Mouse (Mus musculus): ENCODE data around the gene Tmprss7. TPM values are rescaled to one million over a fixed set of nuclear protein-coding genes. Genes with fewer than 3 reads are reported as not detected.

Gene Tmprss7
- total RNA-seq (2022) = 1 to 10 TPM; 1.3 to 2.5 (median 1.6) TPM

GRCm38 (mm10) chr16:45693558-45693957, at the start of gene Tmprss7:
Gene Tmprss7, minus strand, starts transcription at chr16:45693658.
- no peak for DNase-seq (ENCODE audit: low spot score in 2 of 2)

- peak; percentile 93 for DNase-seq (ENCODE audit: low spot score in 2 of 2)
These were observed 49.4 kb upstream of the Tmprss7 start, which contains the start of gene Abhd10 for GRCm38 (mm10) chr16:45742615-45743476. Gene Abhd10, minus strand, starts transcription at chr16:45742955.

DNA sequence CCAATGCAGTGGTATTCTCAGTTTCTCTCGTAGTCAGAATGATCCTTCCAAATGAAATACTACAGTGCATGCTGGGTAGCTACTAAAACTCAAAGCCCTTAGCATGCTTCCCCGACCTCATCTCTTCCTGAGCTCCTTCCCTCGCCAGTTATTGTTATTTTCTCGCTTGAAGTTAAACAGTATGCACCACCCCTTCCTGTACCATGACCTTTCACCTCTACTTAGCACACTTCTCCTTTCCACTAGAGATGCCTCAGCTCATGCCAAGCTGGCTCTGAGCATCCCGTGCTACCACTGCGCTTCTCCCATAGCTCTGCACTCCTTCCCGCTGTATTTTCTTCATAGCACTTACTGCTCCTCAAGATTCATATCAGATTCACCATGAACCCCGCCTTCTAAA, 44.4 kb upstream of the Tmprss7 start:
- no peak for DNase-seq (ENCODE audit: low spot score in 2 of 2)

DNA sequence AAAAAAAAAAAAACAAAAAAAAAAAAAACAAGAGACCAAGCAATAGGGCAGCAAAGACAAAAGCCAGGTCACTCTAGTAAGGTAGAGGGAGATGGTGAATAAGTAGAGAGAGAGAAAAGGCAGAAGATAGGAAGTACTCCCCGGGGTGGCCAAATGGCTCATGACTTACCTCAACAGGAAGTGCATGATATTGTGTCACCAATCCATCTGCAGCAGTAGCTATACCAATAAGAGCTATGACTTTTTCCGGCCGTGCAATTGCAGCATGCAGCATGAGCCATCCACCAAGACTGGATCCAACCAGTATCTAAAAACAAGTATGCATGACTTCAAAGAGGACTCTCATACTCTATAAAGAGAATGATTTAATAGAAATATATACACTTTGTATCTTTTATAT, 43.3 kb upstream of the Tmprss7 start:
- DNase-seq (ENCODE audit: low spot score in 2 of 2) = no peak

- DNase-seq (ENCODE audit: low spot score in 2 of 2) = no peak
These were observed 35.7 kb upstream of the Tmprss7 start for GRCm38 (mm10) chr16:45729163-45729562.

DNA sequence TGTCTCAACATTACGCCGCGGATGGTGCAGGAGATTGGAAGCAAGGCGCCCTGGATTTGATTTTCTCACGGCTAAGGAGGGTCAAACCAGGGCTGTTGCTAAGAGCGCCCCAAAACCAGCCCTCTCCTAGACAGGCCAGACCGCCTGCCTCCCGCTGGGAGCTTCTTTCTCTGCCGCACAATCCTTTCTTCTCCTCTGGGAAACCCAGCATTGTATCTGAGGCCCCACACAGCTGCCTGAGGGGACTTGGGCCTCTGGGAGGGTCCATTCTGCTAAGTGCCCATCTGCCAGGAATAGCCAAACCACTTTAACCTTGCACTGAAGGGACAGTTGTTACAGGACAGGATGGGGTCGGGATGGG, 31.3 kb upstream of the Tmprss7 start:
- DNase-seq (ENCODE audit: low spot score in 2 of 2) = peak in 1 of 2 experiments; percentile 70

- peak; percentile 76 for DNase-seq (ENCODE audit: low spot score in 2 of 2)
These were observed 30.7 kb upstream of the Tmprss7 start, which contains the start of gene Tagln3 for GRCm38 (mm10) chr16:45724061-45724741. Gene Tagln3, minus strand, starts transcription at chr16:45724608.

GRCm38 (mm10) chr16:45723172-45723901, 29.9 kb upstream of the Tmprss7 start:
- DNase-seq (ENCODE audit: low spot score in 2 of 2) = peak in 1 of 2 experiments; percentile 35

DNA sequence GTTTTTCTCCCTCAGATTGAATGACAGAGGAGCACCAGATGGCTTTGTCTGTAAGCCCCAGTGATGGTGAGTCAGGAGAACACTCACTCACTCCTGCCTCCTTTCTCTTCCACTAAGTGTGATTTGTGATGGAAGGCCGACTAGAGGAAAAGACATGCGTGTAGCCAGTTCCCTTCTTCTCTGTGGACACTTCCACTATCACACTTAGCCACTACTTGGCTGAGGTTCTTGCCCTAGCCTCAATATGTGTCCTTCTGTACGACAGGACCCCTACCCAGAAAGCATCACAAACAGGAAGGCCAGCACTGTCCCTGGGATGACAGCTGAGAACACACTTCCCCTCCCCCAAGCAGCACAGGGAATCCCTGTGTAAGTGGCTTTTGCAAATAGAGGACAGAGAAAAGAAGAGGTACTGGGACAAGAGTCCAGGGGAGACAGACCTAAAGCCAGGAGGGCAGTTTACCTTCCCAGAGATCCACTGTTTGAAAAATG, 29.0 kb upstream of the Tmprss7 start:
- peak in 1 of 2 experiments; percentile 51 for DNase-seq (ENCODE audit: low spot score in 2 of 2)

- no peak for DNase-seq (ENCODE audit: low spot score in 2 of 2)
These were observed 26.7 kb upstream of the Tmprss7 start for GRCm38 (mm10) chr16:45720022-45720630.

DNA sequence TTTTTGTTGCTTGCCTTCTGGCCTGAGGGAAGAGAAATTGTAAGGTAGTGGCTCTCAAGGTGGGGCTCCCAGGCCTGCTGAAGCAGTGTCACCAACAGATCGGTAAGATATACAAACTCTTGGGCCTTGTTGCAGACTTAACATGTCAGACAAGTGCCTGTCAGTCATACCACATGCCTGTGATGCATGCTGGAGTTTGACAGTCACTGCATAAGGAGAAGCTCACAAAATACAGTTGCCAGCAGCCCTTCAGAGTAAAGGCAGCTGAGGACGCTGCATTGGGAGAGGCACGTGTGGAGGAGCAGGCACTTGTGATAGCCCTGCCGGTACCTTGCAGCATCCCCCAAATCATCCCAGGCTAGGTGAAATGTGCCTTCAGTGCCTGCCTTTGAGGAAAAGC, 24.8 kb upstream of the Tmprss7 start:
- DNase-seq (ENCODE audit: low spot score in 2 of 2) = no peak

GRCm38 (mm10) chr16:45714489-45715150, 21.2 kb upstream of the Tmprss7 start:
- no peak for DNase-seq (ENCODE audit: low spot score in 2 of 2)

DNA sequence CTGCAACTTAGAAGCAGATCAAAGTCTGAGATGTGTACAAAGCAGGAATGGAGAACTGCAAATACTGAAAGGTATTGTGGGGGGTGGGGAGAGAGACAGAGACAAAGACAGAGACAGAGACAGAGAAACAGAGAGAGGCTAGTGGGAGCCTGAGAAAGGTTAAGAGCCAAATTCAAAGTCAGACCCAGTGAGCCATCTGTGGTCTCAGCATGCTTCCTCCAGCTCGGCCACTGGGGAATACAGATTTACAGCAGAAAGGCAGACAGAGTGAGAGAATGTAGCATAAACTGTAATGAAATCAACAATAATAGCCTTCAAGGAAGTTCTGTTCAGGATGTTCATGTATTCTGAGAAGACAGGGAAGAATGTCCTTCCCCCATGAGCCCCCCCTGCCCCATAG, 20.4 kb upstream of the Tmprss7 start:
- no peak for DNase-seq (ENCODE audit: low spot score in 2 of 2)

DNA sequence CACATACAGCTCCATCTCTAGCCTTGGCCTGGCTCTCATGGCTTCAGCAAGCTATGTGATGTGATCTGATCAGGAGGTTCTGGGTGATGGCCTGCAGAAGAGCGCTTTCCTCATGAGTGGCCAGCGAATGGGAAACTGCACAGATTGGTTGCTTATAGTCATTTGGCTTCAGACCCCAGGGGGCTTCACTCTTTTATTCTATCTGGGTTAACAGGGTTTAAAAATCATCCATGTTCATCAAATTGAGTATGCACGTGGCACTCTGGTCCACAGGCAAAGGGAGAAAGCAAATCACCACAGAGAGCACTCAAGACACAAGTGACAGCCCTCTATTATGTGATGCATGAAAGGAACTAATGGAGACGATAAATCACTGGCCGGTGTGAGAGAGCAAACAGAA, 19.8 kb upstream of the Tmprss7 start:
- no peak for DNase-seq (ENCODE audit: low spot score in 2 of 2)

- DNase-seq (ENCODE audit: low spot score in 2 of 2) = no peak
These were observed 17.8 kb upstream of the Tmprss7 start for GRCm38 (mm10) chr16:45711263-45711662.

- no peak for DNase-seq (ENCODE audit: low spot score in 2 of 2)
These were observed 5.8 kb upstream of the Tmprss7 start for GRCm38 (mm10) chr16:45699301-45699700.

DNA sequence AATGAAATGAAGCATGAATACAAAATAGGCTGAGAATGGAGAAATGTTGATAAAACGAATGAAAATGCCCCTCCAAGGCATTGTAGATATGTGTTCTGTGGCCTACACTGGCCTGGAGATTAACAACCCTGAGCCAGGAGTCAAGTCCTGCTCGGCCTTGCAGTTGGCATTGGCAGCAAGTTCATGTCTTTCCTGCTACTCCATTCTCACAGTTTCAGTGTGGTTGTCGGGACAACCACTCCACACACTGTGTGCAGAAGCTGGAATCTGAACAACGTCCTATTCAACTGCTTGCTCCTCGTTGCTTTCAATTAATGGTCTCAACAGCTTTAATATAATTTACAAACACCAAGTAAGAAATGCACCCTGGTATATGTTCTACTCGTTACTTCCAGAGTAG, 4.5 kb upstream of the Tmprss7 start:
- peak in 1 of 2 experiments; percentile 22 for DNase-seq (ENCODE audit: low spot score in 2 of 2)

- DNase-seq (ENCODE audit: low spot score in 2 of 2) = no peak
These were observed 2.1 kb upstream of the Tmprss7 start for GRCm38 (mm10) chr16:45695445-45696160.

DNA sequence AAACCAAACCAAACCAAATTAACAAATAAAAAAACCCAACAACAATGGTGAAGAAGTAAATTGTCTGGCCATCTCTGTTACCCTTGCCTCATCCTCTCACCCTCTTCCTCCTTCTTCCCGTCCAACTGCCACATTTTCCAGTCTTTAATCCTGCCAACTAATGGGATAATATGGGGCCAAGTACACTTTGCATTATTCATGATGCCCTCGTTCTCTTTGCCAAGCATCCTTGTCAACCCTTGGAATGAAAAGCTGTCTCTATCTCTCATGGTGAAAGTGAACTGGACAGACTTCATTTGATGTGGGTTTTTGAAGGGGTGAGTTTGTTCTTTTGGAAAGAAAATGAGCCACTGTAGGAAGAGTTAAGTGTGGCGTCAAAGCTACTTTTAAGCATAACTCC, 607 bp downstream of the Tmprss7 start:
- no peak for DNase-seq (ENCODE audit: low spot score in 2 of 2)

DNA sequence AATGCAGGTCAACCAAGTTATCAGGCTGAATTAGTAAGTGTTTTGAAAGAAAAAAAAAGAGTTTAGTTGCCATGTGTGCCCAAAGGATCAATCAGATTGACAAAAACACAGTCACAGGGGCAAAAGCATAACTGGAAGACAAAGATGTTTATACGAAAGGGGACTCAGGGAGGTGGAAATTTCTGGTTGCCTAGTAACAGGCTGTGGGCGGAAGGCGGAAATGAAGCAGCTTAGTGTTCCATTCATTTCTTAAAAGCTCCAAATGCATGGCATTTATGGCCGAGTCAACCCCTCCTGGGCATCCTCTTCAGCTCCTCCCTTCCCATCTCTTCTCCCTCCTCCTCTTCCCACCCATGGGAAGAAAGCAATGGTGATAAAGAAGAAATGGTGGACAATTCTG, 3.3 kb downstream of the Tmprss7 start:
- DNase-seq (ENCODE audit: low spot score in 2 of 2) = peak; percentile 43 to 51
